Mouse (Mus musculus): ENCODE data around the gene Tctex1d4.

The Tctex1d4 gene

DNA sequence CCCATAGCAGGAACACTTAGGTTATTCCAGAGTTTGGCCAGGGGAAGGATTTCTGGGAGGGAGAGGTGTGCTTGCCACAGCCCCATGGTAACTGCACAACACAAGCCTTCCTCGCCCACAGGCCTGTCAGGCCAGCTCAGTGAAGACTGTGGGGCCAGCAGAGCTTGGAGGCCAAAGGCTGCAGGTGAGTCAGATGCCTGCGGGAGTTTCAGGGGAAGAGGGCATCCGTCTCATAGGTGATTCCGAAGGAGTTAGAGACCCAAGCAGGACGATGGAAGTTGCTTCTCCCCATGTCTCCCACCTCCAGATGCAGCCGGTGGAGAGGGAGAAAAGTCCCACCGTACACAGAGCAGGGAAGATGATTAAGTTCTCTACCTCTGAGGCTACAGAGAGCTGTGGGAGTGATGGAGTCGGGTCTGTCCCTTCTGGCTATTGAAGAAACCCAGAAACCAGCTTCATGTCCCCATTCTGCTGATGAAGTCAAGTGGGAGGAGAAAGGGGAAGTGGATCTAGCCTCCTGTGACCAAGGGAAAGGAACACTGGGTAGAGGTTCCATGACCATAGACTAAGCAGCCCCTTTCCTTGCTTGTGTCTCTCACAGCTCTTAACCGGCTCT, at the start of gene Tctex1d4:
Gene Tctex1d4 (plus strand): TSS at position 120 of the 616 bp plus-strand sequence.
- DNase-seq (ENCODE audit: low read depth, low spot score) = no peak

DNA sequence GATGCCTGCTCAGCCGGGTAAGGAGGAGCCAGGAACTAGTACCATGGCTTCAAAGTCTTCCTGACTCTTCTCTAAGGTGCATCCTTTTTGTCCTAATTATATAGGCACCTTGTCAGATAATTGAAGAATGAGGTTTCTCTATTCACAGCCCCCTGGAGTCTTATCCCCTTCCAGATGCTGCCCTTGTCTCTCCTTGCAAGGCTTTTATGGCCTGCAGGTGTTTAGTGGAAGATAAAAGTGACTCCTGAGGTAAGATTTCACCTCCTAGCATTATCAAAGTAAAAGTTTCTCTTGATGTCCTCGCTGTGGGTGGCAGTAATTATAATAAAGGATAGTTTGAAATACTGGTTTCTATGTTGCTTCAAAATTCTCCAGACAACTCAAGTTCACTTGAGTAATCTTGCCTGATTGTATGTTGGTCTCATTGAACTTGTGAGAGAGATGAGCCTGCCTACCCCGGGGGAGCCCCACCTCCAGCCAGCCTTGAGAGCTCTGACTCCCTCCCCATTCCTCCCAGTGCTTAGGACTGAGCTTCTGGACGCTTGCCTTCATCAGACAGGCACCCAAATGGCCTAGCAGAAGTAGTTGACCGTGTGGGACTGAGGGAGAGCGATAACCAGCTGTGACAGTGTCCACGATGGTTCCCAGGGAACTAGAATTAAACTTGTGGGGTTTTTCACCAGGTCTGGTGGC, 38.5 kb upstream of the Tctex1d4 start:
- no peak for DNase-seq (ENCODE audit: low read depth, low spot score)

DNA sequence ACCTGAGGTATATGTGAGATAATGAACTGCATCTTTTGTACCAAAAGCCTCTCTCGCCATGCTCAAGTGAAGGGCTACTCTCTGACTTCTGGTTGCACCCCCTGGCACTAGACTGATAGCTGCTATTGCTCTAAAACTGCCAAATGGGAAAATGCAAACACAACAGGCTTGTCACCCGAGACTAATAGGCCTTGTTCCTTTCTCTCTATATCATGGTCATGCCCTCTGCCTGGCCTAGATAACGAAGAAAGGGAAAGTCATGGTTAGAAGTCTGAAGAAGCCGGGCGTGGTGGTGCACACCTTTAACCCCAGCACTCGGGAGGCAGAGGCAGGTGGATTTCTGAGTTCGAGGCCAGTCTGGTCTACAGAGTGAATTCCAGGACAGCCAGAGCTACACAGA, 36.0 kb upstream of the Tctex1d4 start:
- no peak for DNase-seq (ENCODE audit: low read depth, low spot score)

DNA sequence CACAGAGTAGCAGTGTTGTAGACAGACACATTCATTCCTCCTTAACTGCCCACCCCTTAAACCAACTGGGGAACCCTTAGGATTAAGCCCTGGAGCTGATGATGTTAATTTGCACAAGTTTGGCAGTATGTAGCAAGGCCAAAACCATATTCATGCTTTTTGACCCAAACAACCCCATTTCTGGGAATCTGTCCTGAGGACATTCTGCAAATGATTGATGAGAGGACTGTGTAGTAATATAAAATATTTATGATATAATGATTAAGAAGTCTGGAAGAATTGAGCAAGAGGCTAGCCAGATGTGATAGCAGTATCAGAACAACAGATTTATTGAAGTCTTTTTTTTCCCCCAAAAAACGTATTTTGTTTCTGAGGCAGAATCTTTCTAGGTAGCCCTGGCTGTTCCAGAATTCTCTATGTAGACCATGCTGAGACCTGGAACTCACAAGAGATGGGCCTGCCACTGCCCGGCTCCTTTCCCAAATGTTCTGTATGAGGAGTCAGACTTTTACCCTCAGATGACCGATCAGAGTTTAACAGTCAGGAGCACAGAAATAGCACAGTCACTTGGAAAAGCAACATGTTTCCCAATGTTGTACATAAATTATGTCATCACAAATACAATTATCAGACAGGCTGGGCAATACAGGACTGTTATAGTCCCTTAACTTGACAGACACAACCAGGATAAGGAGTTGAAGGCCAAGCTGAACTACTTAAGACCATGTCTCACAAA, 31.8 kb upstream of the Tctex1d4 start:
- no peak for DNase-seq (ENCODE audit: low read depth, low spot score)

DNA sequence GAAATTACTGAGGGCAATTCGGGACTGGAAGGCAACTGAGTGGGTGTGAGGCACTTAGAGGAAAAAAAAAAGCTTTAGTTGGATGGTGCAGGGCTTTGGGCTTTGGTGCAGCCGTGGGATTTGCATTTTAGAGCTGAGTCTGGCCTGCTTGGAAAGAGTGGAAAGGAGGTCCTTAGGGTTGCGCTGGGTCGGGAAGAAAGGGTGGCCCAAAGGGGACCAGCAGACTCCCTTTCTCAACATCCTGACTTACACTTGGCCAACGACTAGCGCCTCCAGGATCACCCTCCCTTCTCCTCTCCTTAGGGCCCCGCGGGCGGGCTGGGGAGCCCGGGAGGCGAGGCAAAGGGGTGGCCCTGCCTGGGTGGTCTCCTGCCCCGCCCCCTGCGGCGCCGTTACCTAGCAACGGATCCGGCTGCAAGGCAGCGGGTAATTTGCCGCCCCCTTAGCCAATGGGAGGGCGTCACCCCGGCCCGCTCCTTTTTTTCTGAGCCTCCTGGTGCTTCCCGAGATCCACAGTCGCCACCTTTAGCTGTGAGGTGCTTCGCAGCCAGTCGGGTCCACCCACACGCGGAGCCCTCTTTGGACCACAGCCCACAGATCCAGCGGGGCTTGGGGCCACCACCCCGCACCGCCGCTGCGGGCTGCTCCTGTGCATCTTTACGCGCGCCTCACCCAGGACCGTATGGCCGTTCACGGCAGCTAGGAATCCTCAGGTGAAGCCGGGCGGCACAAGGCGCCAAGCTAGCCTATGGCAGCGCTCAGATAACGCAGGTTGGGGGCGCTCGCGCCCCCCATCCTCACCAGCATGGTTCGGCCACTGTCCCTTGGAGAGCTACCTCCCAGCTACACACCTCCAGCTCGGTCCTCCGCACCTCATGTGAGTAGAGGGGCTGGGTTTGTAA, 30.8 kb upstream of the Tctex1d4 start, which contains the start of gene Ptch2:
Gene Ptch2 (plus strand): TSS at position 525 of the 902 bp plus-strand sequence.
- DNase-seq (ENCODE audit: low read depth, low spot score) = no peak

DNA sequence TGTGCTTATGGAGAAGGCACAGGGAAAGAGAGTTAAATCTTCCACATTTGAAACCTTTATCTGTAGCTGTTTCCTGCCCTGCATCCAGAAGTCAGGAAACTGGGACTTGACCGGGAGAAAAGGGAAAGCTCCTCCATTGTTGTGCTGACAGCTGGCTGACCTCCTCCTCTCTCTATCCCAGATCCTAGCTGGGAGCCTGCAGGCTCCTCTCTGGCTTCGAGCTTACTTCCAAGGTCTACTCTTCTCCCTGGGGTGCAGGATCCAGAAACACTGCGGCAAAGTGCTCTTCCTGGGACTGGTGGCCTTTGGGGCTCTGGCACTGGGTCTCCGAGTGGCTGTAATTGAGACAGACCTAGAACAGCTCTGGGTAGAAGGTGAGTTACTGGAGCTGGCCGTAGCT, 29.9 kb upstream of the Tctex1d4 start:
- no peak for DNase-seq (ENCODE audit: low read depth, low spot score)

DNA sequence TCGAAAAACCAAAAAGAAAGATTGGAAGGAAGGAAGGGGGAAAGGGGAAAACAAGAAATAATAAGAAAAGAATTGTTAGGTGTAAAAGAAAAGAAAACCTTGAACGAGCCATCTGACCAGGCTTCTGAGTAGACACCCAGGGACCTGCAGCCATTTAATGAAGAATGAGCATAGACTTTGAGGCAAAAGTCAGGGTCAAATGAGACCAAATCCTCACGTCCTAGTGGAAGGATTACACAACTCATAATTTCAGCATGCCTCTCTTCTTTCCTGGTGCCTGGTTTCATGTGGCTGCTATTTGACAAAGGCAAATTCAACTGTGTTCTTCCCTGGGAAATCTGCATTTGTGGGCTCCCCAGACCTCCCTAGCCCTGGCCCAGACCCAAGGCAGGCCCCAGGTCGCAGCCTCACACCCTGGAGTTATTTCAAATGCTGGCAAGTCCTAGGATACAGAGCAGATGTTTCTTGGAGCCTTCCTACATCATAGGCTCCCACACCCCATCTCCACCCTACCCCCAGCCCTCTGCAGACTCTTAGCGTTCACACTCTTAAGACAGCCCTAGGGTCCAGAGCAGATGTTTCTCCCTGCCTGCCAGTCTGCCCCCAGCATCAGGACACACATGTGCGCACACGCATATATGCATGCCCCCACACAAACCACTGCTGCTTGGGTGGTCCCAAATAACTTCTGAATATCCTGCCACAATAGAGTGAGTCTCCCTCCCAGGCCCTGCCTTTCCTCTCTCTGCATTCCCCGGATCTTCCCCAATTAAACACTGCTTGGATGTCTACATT, 28.4 kb upstream of the Tctex1d4 start:
- no peak for DNase-seq (ENCODE audit: low read depth, low spot score)

DNA sequence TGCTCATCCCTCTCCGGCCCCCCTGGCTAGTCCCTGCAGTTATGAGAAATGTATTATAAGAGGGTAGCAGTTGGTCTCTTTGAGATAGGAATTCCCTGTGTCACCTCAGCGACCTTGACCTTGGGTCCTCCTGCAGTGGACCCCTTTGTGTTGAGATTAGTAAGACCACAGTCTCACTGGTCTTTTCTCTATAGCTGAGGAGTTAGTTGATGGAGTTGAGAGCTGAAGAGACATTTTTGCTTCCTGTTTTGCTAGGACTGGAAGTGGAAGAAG, 27.9 kb upstream of the Tctex1d4 start:
- DNase-seq (ENCODE audit: low read depth, low spot score) = no peak

DNA sequence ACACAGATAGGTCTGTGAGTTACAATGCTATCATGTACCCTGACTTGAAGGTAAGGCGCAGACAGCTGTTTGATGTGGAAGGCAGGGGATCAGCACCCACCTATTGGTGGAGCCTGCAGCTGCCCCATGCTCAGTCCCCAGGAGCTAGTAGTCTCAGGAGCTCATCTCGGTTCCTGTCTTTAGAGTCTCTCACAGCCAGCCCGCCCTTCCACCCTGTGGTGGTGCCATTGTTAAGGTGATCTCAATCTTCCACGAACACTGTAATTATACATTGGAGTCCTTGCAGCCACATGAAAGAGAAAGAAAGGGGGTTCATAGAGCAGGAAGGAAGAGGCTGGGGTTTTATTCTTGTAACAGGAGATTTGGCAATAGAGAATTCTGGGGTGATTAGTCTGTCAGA, 26.6 kb upstream of the Tctex1d4 start:
- DNase-seq (ENCODE audit: low read depth, low spot score) = no peak

DNA sequence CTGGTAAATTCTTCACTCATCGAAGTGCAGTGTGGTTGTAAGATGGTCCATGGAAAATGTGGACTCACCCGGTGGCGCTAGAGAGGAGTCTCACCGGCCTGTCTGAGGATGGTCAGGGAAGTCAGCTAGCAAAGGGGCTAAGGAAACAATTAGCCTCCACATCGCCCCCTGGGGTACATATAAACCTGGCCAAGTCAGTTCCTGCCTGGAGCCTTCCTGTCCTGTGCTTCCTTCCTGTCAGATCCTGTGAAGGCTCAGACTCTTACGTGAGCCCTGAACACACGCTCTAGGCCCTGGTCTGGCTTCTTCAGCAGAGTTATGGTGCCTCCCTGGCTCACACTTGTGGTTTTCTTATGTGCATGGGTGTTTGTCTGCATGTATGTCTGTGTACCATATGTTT, 25.4 kb upstream of the Tctex1d4 start:
- peak; percentile 42 for DNase-seq (ENCODE audit: low read depth, low spot score)

DNA sequence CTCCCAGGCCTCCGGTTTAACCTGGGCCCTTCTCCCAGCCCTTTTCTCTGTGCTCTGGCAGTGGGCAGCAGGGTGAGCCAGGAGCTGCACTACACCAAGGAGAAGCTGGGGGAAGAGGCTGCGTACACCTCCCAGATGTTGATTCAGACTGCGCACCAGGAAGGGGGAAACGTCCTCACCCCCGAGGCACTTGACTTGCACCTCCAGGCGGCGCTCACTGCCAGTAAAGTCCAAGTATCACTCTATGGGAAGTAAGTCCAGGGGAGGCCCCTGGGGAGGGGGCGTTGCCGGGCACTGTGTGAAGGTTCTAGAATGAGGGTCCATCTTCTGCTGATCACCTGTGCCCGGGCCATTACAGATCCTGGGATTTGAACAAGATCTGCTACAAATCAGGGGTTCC, 21.9 kb upstream of the Tctex1d4 start:
- DNase-seq (ENCODE audit: low read depth, low spot score) = no peak

DNA sequence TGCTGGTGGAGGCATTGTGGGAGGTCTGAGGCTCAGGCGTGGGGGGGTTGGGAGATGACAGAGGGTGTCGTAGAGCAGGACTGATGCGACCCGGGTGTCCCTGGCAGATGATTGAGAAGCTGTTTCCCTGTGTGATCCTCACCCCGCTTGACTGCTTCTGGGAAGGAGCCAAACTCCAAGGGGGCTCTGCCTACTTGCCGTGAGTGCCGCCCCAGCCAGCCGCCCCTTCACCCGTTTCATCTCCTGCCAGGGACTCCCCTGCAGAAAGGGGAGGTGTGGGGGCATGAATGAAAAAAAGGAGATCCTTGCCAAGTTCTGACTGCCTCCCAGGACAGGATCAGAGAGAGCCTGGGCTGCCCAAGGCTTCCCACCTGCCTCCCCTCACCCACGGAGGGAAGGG, 21.5 kb upstream of the Tctex1d4 start:
- DNase-seq (ENCODE audit: low read depth, low spot score) = no peak

DNA sequence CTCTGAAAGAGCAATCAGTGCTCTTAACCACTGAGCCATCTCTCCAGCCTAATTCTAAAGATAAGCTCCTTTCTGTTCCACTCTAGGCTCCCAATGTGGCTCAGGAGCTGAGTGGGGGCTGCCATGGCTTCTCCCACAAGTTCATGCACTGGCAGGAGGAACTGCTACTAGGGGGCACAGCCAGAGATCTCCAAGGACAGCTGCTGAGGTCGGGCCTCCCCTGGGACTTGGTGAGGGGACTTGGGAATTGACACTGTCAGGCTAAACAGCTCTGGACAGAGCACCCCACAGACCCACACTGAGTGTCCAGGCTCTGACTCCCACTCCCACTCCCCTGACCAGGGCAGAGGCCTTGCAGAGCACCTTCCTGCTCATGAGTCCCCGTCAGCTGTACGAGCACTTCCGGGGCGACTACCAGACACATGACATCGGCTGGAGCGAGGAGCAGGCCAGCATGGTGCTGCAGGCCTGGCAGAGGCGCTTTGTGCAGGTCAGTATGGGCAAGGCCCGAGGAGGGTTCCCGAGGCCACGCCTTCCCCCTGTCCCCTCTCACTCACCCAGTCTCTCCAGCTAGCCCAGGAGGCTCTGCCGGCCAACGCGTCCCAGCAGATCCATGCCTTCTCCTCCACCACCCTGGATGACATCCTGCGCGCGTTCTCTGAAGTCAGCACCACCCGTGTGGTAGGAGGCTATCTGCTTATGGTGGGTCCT, 18.6 kb upstream of the Tctex1d4 start:
- no peak for DNase-seq (ENCODE audit: low read depth, low spot score)

DNA sequence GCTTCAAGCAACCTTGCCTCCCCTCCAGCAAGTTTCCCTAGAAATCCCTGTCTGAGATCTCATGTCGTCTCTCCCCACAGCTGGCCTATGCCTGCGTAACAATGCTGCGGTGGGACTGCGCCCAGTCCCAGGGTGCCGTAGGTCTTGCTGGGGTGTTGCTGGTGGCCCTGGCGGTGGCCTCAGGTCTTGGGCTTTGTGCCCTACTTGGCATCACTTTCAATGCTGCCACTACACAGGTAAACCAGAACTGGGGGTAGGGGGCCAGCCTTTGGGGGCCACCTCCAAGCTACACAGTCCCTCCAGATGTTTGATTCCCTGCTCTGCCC, 18.1 kb upstream of the Tctex1d4 start:
- DNase-seq (ENCODE audit: low read depth, low spot score) = no peak

DNA sequence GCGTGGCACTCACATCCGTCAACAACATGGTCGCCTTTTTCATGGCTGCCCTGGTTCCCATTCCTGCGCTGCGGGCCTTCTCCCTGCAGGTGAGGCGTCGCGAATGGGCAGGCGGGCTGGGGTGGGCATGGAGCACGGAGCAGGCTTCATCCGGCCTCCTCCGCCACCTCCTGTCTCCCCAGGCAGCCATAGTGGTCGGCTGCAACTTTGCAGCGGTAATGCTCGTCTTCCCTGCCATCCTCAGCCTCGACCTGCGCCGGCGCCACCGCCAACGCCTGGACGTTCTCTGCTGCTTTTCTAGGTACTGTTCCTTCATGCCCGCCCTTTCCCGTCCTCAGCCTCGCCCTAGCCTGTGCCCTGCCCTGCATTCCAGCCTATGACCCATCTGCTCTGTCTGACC, 17.3 kb upstream of the Tctex1d4 start:
- no peak for DNase-seq (ENCODE audit: low read depth, low spot score)

DNA sequence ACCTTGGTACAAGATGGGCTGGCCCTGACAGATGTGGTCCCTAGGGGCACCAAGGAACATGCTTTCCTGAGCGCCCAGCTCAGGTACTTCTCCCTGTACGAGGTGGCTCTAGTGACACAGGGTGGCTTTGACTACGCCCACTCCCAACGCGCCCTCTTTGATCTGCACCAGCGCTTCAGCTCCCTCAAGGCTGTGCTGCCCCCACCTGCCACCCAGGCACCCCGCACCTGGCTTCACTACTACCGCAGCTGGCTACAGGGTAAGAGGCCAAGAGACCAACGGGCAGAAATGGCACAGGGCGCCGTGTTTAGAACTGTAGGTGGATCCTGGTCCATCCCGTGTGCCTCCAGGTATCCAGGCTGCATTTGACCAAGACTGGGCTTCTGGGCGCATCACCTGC, 16.3 kb upstream of the Tctex1d4 start:
- peak; percentile 54 for DNase-seq (ENCODE audit: low read depth, low spot score)

DNA sequence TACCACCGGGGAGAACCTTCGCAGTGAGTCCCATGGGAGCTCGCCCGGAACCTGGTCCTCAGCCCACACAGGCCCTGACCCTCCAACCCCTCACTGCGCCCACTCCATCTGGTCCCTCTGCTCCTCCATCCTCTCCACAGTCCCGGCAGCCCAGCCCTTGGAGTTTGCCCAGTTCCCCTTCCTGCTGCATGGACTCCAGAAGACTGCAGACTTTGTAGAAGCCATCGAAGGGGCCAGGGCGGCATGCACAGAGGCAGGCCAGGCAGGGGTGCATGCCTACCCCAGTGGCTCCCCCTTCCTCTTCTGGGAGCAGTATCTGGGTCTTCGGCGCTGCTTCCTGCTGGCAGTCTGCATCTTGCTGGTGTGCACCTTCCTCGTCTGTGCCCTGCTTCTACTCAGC, 15.6 kb upstream of the Tctex1d4 start:
- DNase-seq (ENCODE audit: low read depth, low spot score) = no peak

DNA sequence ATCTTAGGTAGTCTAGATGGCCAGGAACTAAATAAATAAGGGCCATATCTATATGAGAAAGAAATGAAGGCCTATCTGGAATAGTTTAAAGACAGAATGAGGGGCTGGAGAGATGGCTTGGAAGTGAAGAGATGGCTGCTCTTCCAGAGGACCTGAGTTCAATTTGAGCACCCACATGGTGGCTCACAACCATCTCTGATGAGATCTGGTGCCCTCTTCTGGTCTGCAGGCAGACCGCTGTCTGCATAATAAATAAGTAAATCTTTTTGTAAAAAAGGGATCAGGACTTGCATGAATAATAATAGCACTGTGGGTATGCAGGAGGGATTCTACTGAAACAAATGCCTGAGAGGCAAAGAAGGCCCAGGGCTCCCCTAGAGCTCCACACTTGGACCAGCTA, 13.4 kb upstream of the Tctex1d4 start:
- peak; percentile 37 for DNase-seq (ENCODE audit: low read depth, low spot score)

DNA sequence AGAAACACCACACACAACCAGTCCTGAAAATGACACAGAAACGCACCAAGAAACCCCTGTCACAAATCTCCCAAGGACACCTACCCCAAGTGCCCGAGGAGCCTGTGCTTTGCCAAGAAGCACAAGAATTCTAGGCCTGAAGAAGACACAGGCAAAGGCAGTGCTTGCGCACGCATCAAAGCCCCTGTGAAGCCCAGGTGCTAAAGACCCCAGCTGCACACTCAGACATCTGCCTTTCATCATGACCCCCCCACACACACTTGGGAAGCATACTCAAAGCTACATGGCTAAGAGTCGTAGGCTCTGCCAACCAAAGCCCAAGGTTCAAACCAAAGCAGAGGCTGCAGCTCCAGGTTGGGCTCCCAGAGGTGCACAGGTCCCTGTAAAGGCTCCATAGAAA, 11.0 kb upstream of the Tctex1d4 start:
- no peak for DNase-seq (ENCODE audit: low read depth, low spot score)

DNA sequence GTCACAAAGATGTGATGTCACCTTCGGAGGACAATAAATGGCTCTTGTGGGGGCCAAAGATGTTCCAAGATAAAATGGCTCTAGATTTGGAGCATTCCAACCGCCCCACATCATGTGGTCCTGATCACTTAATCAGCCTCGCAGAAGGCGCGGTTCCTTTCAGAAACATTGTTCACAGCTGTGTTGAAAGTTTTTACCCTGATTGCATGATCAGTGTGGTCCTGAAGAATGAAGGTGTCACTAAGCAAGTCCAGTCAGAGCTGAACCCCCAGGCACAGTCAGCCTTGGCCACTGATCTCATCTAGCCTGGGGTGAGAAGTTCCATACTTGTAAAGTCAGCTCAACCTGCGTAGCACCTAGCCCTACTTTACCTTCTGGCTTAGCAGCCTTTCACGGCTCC, 8.7 kb upstream of the Tctex1d4 start:
- DNase-seq (ENCODE audit: low read depth, low spot score) = no peak

DNA sequence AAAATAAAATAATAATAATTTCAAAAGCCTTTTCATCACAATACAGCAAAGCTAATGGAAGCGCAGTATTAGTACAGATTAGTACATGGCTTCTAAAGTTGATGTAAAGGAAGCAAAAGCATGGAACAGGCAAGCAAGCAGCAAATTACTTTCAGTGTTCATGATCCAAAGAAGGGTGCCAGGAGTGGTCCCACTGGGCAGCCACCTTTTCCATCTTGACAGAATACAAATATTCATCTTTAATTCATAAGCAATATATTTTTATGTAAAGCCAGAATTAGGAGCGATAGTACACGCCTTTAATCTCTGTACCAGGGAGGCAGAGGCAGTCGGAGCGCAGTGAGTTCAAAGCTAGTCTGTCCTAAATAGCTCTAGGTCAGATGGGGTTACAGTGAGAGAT, 7.0 kb upstream of the Tctex1d4 start:
- no peak for DNase-seq (ENCODE audit: low read depth, low spot score)

Data from A20 (cell line).